Mouse (Mus musculus): ENCODE measurements around the gene Cyp2c69. TPM values are rescaled to one million over a fixed set of nuclear protein-coding genes. Genes with fewer than 3 reads are reported as not detected.
"Not testable (repeated sequence)": the region's sequence is repeated elsewhere in the genome, so short reads cannot be mapped to it uniquely, and the experiment has no call there.

Cyp2c69 gene
- not detected in 2 replicates for polyA plus RNA-seq (2015; fragmentation: Nextera tagmentation; extraction: Ambion mirVana)

DNA sequence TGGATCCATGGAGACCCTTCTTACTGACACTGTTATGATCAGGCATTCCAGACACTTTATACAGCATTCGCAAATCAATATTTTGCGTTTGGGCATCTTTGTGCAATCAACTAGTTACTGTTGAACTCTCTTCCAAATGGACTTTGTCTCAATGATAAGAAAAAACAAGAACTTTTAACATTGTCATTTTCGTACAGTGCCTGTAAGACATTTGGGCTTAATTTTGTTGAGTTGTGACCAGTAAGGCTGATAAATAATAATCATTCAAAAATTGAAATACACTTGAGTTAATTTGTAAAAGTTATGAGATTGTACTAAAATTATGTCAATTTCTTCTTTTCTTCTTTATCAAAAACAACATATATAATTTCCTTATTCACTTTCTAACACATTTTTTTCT lies at the start of gene Cyp2c69:
Gene Cyp2c69 (minus strand): TSS at position 101 of the 400 bp plus-strand sequence.
- H3K4me1 ChIP-seq (replicated peaks); H3K27me3 ChIP-seq; H3K9me3 ChIP-seq; H3K4me2 ChIP-seq; H3K9ac ChIP-seq; H3K27ac ChIP-seq (replicated peaks); H3K36me3 ChIP-seq; ATAC-seq (ENCODE audit: low FRiP score, low read depth); H3K4me3 ChIP-seq: not testable (repeated sequence)
- WGBS, result 92% methylated on average over 3 of the region's 3 CpGs

- Histone ChIP-seq H3K27me3 (no peaks in the 10 kb centered on the region), H3K9ac (no peak overlapping the region), H3K4me3 (no peak overlapping the region), H3K9me3 (peaks cover 5% of the 10 kb centered on the region; the same call in 1 of the 2 replicates), H3K4me2 (no peak overlapping the region), H3K36me3 (no peaks in the 10 kb centered on the region), H3K4me1 (replicated peaks) (no peaks in the 10 kb centered on the region), H3K27ac (replicated peaks) (no peak overlapping the region)
- WGBS, result 90% methylated on average over 2 of the region's 2 CpGs
- ATAC-seq (ENCODE audit: low FRiP score, low read depth), result no peak
Observed at GRCm38 (mm10) chr19:39935396-39935795, 48.8 kb upstream of the Cyp2c69 start.

- Histone ChIP-seq H3K27ac (replicated peaks) (no peak overlapping the region), H3K4me1 (replicated peaks) (no peaks in the 10 kb centered on the region), H3K9ac (no peak overlapping the region), H3K27me3 (no peaks in the 10 kb centered on the region), H3K9me3 (peaks cover 5% of the 10 kb centered on the region; the same call in 1 of the 2 replicates), H3K36me3 (no peaks in the 10 kb centered on the region), H3K4me3 (no peak overlapping the region), H3K4me2 (no peak overlapping the region)
- 62% methylated on average over 1 of the region's 1 CpGs for WGBS
- no peak for ATAC-seq (ENCODE audit: low FRiP score, low read depth)
Observed at GRCm38 (mm10) chr19:39930032-39930431, 43.4 kb upstream of the Cyp2c69 start.

DNA sequence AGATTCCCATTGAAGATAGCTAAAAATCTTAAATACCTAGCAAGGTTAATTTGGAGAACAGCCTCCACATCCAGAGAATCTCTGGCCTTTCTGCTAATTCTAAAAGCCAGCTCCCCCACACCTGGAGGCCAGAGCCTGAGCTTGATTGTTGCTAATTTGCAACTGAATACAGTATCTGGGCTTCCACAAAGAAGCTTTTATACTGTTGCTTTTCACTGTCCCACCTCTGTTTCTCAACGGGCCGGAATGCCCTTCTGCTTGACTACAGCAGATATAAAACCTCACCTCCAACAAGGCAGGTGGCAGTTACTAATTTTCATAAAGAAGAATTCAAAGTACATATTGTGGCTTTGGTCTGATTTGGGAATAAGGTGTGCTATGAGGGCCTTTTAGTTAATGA lies 15.1 kb upstream of the Cyp2c69 start:
- Histone ChIP-seq H3K27me3 (no peaks in the 10 kb centered on the region), H3K36me3 (no peaks in the 10 kb centered on the region), H3K27ac (replicated peaks) (no peak overlapping the region), H3K4me1 (replicated peaks) (no peaks in the 10 kb centered on the region), H3K4me2 (no peak overlapping the region), H3K9me3 (no peaks in the 10 kb centered on the region), H3K4me3 (no peak overlapping the region), H3K9ac (no peak overlapping the region)
- WGBS, result 86% methylated on average over 2 of the region's 2 CpGs
- no peak for ATAC-seq (ENCODE audit: low FRiP score, low read depth)

DNA sequence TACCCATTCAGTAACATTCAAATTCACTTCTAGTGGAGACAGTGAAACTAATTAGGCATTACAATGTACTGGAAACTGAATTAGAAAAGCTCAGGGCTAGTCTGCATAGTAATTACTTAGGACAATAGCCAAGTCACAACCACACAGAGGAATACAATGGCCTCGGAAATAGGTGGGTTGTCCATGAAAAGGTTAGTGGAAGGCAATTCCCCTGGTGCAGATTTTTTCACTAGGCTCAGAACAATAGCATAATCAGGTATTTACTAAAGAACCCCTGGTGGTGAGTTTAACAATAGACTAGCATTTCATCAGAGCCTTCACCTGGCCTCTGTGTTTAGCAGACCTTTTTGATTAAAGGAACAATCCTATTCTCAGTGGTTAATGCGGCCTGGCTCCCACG lies 3.5 kb upstream of the Cyp2c69 start:
- not testable (repeated sequence) for H3K4me1 ChIP-seq (replicated peaks); H3K4me3 ChIP-seq; H3K36me3 ChIP-seq; H3K27me3 ChIP-seq; H3K9ac ChIP-seq; H3K9me3 ChIP-seq; ATAC-seq (ENCODE audit: low FRiP score, low read depth); H3K4me2 ChIP-seq; H3K27ac ChIP-seq (replicated peaks)
- 75% methylated on average over 3 of the region's 3 CpGs for WGBS

GRCm38 (mm10) chr19:39866133-39866532 lies 20.5 kb downstream of the Cyp2c69 start:
- Histone ChIP-seq H3K9ac (no peak overlapping the region), H3K4me1 (replicated peaks) (no peaks in the 10 kb centered on the region), H3K36me3 (no peaks in the 10 kb centered on the region), H3K27me3 (no peaks in the 10 kb centered on the region), H3K4me2 (no peak overlapping the region), H3K9me3 (no peaks in the 10 kb centered on the region), H3K27ac (replicated peaks) (no peak overlapping the region), H3K4me3 (no peak overlapping the region)
- ATAC-seq (ENCODE audit: low FRiP score, low read depth), result no peak
- 67% methylated on average over 1 of the region's 1 CpGs for WGBS

DNA sequence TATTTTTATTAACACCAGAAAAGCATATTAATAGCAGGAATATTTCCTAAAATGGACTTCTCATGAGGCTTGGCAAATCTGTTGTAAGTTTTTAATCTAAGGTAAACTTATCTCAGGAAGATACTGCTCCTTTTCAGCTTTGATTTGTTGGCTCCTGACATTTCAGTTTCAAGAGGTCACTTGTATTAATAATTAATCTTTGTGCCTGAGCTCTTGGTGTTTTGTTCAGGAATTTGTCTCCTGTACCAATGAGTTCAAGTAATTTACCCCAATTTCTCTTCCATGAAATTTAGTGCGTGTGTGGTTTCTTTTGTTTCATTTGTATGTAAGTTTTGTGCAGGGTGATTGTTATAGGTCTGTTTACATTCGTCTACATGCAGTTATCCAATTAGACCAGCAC lies 65.7 kb downstream of the Cyp2c69 start:
- 87% methylated on average over 2 of the region's 2 CpGs for WGBS
- H3K4me1 ChIP-seq (replicated peaks); H3K9me3 ChIP-seq; H3K4me3 ChIP-seq; H3K27ac ChIP-seq (replicated peaks); H3K9ac ChIP-seq; H3K36me3 ChIP-seq; H3K4me2 ChIP-seq; ATAC-seq (ENCODE audit: low FRiP score, low read depth); H3K27me3 ChIP-seq: not testable (repeated sequence)

DNA sequence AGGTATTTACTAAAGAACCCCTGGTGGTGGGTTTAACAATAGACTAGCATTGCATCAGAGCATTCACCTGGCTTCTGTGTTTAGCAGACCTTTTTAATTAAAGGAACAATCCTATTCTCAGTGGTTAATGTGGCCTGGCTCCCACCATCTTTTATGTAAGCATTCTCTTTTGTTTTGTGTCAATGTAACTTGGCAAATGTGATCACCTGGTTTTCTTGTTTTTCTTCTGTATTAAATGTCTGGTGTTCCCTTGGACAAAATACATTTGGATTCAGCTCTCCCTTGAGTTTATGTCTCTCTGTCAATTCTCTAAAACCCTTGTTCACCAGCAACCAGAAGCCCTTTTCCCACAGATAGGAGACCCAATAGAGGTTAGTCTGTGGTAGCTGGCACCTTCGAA lies 70.2 kb downstream of the Cyp2c69 start:
- not testable (repeated sequence) for H3K27me3 ChIP-seq; H3K4me3 ChIP-seq; H3K9ac ChIP-seq; H3K36me3 ChIP-seq; H3K27ac ChIP-seq (replicated peaks); H3K4me2 ChIP-seq; ATAC-seq (ENCODE audit: low FRiP score, low read depth); H3K9me3 ChIP-seq; H3K4me1 ChIP-seq (replicated peaks)
- WGBS, result 90% methylated on average over 1 of the region's 1 CpGs

GRCm38 (mm10) chr19:39815991-39816390 lies 70.6 kb downstream of the Cyp2c69 start:
- not testable (repeated sequence) for H3K27ac ChIP-seq (replicated peaks); ATAC-seq (ENCODE audit: low FRiP score, low read depth); H3K27me3 ChIP-seq; H3K9ac ChIP-seq; H3K36me3 ChIP-seq; H3K4me1 ChIP-seq (replicated peaks); H3K4me3 ChIP-seq; H3K9me3 ChIP-seq; H3K4me2 ChIP-seq
- 57% methylated on average over 4 of the region's 4 CpGs for WGBS

DNA sequence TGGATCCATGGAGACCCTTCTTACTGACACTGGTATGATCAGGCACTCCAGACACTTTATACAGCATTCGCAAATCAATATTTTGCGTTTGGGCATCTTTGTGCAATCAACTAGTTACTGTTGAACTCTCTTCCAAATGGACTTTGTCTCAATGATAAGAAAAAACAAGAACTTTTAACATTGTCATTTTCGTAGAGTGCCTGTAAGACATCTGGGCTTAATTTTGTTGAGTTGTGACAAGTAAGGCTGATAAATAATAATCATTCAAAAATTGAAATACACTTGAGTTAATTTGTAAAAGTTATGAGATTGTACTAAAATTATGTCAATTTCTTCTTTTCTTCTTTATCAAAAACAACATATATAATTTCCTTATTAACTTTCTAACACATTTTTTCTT lies 73.9 kb downstream of the Cyp2c69 start, which contains the start of gene Cyp2c40:
Gene Cyp2c40 (minus strand): TSS at position 101 of the 400 bp plus-strand sequence.
- not testable (repeated sequence) for H3K27me3 ChIP-seq; H3K9ac ChIP-seq; H3K9me3 ChIP-seq; H3K36me3 ChIP-seq; H3K4me3 ChIP-seq; H3K27ac ChIP-seq (replicated peaks); H3K4me1 ChIP-seq (replicated peaks); ATAC-seq (ENCODE audit: low FRiP score, low read depth); H3K4me2 ChIP-seq
- WGBS, result 91% methylated on average over 3 of the region's 3 CpGs

Other genes starting within 250 kb of the Cyp2c69 start
- not detected in 2 replicates for gene Cyp2c67, start 237.7 kb downstream of the Cyp2c69 start, polyA plus RNA-seq (2015; fragmentation: Nextera tagmentation; extraction: Ambion mirVana)
- gene Cyp2c68, start 145.7 kb downstream of the Cyp2c69 start, polyA plus RNA-seq (2015; fragmentation: Nextera tagmentation; extraction: Ambion mirVana), result 0.08 and 0.09 TPM in 2 replicates
- not detected in 2 replicates for gene Cyp2c40, start 74.0 kb downstream of the Cyp2c69 start, polyA plus RNA-seq (2015; fragmentation: Nextera tagmentation; extraction: Ambion mirVana)
- gene Cyp2c37, start 105.6 kb upstream of the Cyp2c69 start, polyA plus RNA-seq (2015; fragmentation: Nextera tagmentation; extraction: Ambion mirVana), result not detected in 2 replicates
- not detected in 2 replicates for gene Cyp2c54, start 187.0 kb upstream of the Cyp2c69 start, polyA plus RNA-seq (2015; fragmentation: Nextera tagmentation; extraction: Ambion mirVana)
- not detected in 2 replicates for gene Cyp2c50, start 202.9 kb upstream of the Cyp2c69 start, polyA plus RNA-seq (2015; fragmentation: Nextera tagmentation; extraction: Ambion mirVana)

Data from hindbrain, embryonic 15.5 days (tissue).